Mouse (Mus musculus) intestine, postnatal 0 days (tissue): ENCODE data around the gene Chpf. TPM values are rescaled to one million over a fixed set of nuclear protein-coding genes. Genes with fewer than 3 reads are reported as not detected.

Source experiments
- ATAC-seq: fragments of 200-750 bp; cut with Nextera tagmentation; 2 replicates; pipeline ENCODE4 v1.8.0; 2017; ENCODE audit warnings: mild to moderate bottlenecking, moderate TSS enrichment, moderate library complexity
- H3K27ac ChIP-seq: fragments of 300-500 bp; sonication (generic); 2 replicates; pipeline ENCODE4 v1.5.1; 2014; ENCODE audit warnings: mild to moderate bottlenecking, low read depth, low read length, moderate library complexity
- H3K27me3 ChIP-seq: fragments of 300-500 bp; sonication (generic); replicated peaks from 2 replicates; pipeline ENCODE4 v1.6.1; 2014; ENCODE audit warnings: low read length, mixed read lengths; ENCODE audit not compliant: control insufficient read depth, insufficient read depth
- H3K36me3 ChIP-seq: fragments of 300-500 bp; sonication (generic); 2 replicates; pipeline ENCODE4 v1.6.1; 2014; ENCODE audit warnings: mild to moderate bottlenecking, moderate library complexity; ENCODE audit not compliant: control insufficient read depth, insufficient read depth
- H3K4me1 ChIP-seq: fragments of 300-500 bp; sonication (generic); replicated peaks from 2 replicates; pipeline ENCODE4 v1.6.1; 2014; ENCODE audit warnings: antibody characterized with exemption, low read length, mixed read lengths; ENCODE audit not compliant: control insufficient read depth, insufficient read depth
- H3K4me2 ChIP-seq: fragments of 300-500 bp; sonication (generic); replicated peaks from 2 replicates; pipeline ENCODE4 v1.6.1; 2014; ENCODE audit warnings: low read depth, mild to moderate bottlenecking, moderate library complexity
- H3K4me3 ChIP-seq: fragments of 300-500 bp; sonication (generic); 2 replicates; pipeline ENCODE4 v1.5.1; 2014; ENCODE audit warnings: low read depth, low read length
- H3K9ac ChIP-seq: fragments of 300-500 bp; sonication (generic); 2 replicates; pipeline ENCODE4 v1.6.1; 2014; ENCODE audit warnings: mild to moderate bottlenecking, low read depth, low read length
- H3K9me3 ChIP-seq: fragments of 300-500 bp; sonication (generic); 2 replicates; pipeline ENCODE4 v1.6.1; 2016; ENCODE audit warnings: mixed run types; ENCODE audit not compliant: control insufficient read depth
- CTCF ChIP-seq: sonication (generic); IDR thresholded peaks from 2 replicates; pipeline ENCODE4 v1.5.1; 2016; ENCODE audit warnings: low read depth, mild to moderate bottlenecking, control low read depth, antibody characterized with exemption, moderate library complexity
- WGBS: fragments of 180-500 bp; shearing (Covaris S2); extraction: QIAGEN DNeasy Blood & Tissue Kit; methylation state at CpG from one replicate; pipeline ENCODE4 v1.1.7; 2014; 5-methylcytosine and 5-hydroxymethylcytosine counted together
- polyA plus RNA-seq: library from polyadenylated mRNA; unstranded; fragments of >200 nt; fragmentation: Nextera tagmentation; extraction: Ambion mirVana; gene quantifications from 2 replicates; pipeline ENCODE4 v1.2.1, GENCODE M21; 2015

The Chpf gene
- polyA plus RNA-seq, 1 experiment from 2014 or later, result 22.3 TPM

- H3K27ac ChIP-seq, result no peak overlapping the region
- 65% methylated on average over 15 of the region's 15 CpGs for WGBS
- H3K4me3 ChIP-seq, result no peak overlapping the region
- no peaks in the 10 kb centered on the region for H3K36me3 ChIP-seq
- H3K4me1 ChIP-seq, result peaks cover 8% of the 10 kb centered on the region; the same call in 1 of the 2 replicates
- no peaks in the 10 kb centered on the region for H3K9me3 ChIP-seq
- no peak overlapping the region for H3K9ac ChIP-seq
- H3K4me2 ChIP-seq, result no peak overlapping the region
- ATAC-seq, result no peak
- TF ChIP-seq CTCF, result no peak
- no peaks in the 10 kb centered on the region for H3K27me3 ChIP-seq
These were observed 37.7 kb upstream of the Chpf start for GRCm38 (mm10) chr1:75516703-75517380.

- no peak for ATAC-seq
- 90% methylated on average over 3 of the region's 3 CpGs for WGBS
These were observed 33.4 kb upstream of the Chpf start for GRCm38 (mm10) chr1:75512550-75512949.

GRCm38 (mm10) chr1:75511437-75512210 lies 32.5 kb upstream of the Chpf start:
- no peak for TF ChIP-seq CTCF
- Histone ChIP-seq H3K9ac (no peak overlapping the region), H3K36me3 (no peaks in the 10 kb centered on the region), H3K9me3 (no peaks in the 10 kb centered on the region), H3K4me3 (no peak overlapping the region), H3K4me2 (no peak overlapping the region), H3K4me1 (no peaks in the 10 kb centered on the region), H3K27ac (peak overlapping the region; percentile 54; the same call in 1 of the 2 replicates), H3K27me3 (no peaks in the 10 kb centered on the region)
- WGBS, result 35% methylated on average over 4 of the region's 4 CpGs
- ATAC-seq, result peak; percentile 54

More at GRCm38 (mm10) chr1:75512550-75512949, 33.4 kb upstream of the Chpf start:
- Histone ChIP-seq H3K4me3 (no peak overlapping the region), H3K9me3 (no peaks in the 10 kb centered on the region), H3K36me3 (no peaks in the 10 kb centered on the region), H3K27ac (no peak overlapping the region), H3K4me1 (no peaks in the 10 kb centered on the region), H3K4me2 (no peak overlapping the region), H3K9ac (no peak overlapping the region), H3K27me3 (no peaks in the 10 kb centered on the region)
- no peak for TF ChIP-seq CTCF

- 66% methylated on average over 5 of the region's 5 CpGs for WGBS
- H3K27ac ChIP-seq, result no peak overlapping the region
- no peak for TF ChIP-seq CTCF
These were observed 31.0 kb upstream of the Chpf start for GRCm38 (mm10) chr1:75510154-75510553.

GRCm38 (mm10) chr1:75509586-75509985 lies 30.5 kb upstream of the Chpf start:
- Histone ChIP-seq H3K36me3 (no peaks in the 10 kb centered on the region), H3K4me2 (no peak overlapping the region), H3K27ac (no peak overlapping the region), H3K4me3 (no peak overlapping the region), H3K9me3 (no peaks in the 10 kb centered on the region), H3K4me1 (no peaks in the 10 kb centered on the region; the same call in 1 of the 2 replicates), H3K9ac (no peak overlapping the region), H3K27me3 (no peaks in the 10 kb centered on the region)
- ATAC-seq, result no peak
- 57% methylated on average over 20 of the region's 20 CpGs for WGBS
- no peak for TF ChIP-seq CTCF

More at GRCm38 (mm10) chr1:75510154-75510553, 31.0 kb upstream of the Chpf start:
- Histone ChIP-seq H3K36me3 (no peaks in the 10 kb centered on the region), H3K27me3 (no peaks in the 10 kb centered on the region), H3K4me3 (no peak overlapping the region), H3K9me3 (no peaks in the 10 kb centered on the region), H3K4me1 (no peaks in the 10 kb centered on the region), H3K4me2 (no peak overlapping the region), H3K9ac (no peak overlapping the region)
- no peak for ATAC-seq

GRCm38 (mm10) chr1:75507006-75507405 lies 27.9 kb upstream of the Chpf start, which contains the start of gene Inha:
Gene Inha, plus strand, starts transcription at chr1:75507077.
- Histone ChIP-seq H3K9ac (peak within 1 kb of the TSS; percentile 91), H3K4me3 (peak within 1 kb of the TSS; percentile 78), H3K9me3 (no peaks in the 10 kb centered on the region), H3K4me2 (peak within 1 kb of the TSS; percentile 98), H3K36me3 (peaks cover 17% of the 10 kb centered on the region; the same call in 1 of the 2 replicates), H3K27ac (peak within 1 kb of the TSS; percentile 90), H3K27me3 (no peaks in the 10 kb centered on the region), H3K4me1 (no peaks in the 10 kb centered on the region; the same call in 1 of the 2 replicates)
- no peak for ATAC-seq
- TF ChIP-seq CTCF, result no peak
- 55% methylated on average over 10 of the region's 10 CpGs for WGBS
